Mouse (Mus musculus) MEL (cell line): Measurements from ENCODE around the gene 4930558K02Rik.

Experiments
- CTCF ChIP-seq, 3 experiments: IDR thresholded peaks in 2 of 3; conservative IDR thresholded peaks in 1 of 3; 2 replicates each; pipeline ENCODE4 v1.5.1; 2011 to 2012; ENCODE audit warnings: low read length in 3 of 3, low read depth in 2 of 3, mild to moderate bottlenecking in 2 of 3, improper control_type of control experiment in 1 of 3, inconsistent platforms in 1 of 3, mixed read lengths in 1 of 3, moderate library complexity in 1 of 3; ENCODE audit not compliant: control insufficient read depth in 1 of 3, insufficient read depth in 1 of 3, poor library complexity in 1 of 3, severe bottlenecking in 1 of 3
- EP300 ChIP-seq, 2 experiments: IDR thresholded peaks; 2 replicates each; pipeline ENCODE4 v1.6.1; 2011; ENCODE audit warnings: improper control_type of control experiment in 2 of 2, low read length in 2 of 2, low read depth in 1 of 2, mild to moderate bottlenecking in 1 of 2
- HCFC1 ChIP-seq: IDR thresholded peaks from 2 replicates; pipeline ENCODE4 v1.6.1; 2012; ENCODE audit warnings: low read depth, mild to moderate bottlenecking, inconsistent platforms, low read length, improper control_type of control experiment, moderate library complexity
- MAFK ChIP-seq: IDR thresholded peaks from 2 replicates; pipeline ENCODE4 v1.6.1; 2011; ENCODE audit warnings: low read depth, mild to moderate bottlenecking, low read length, improper control_type of control experiment, borderline replicate concordance
- MAX ChIP-seq: IDR thresholded peaks from 2 replicates; pipeline ENCODE4 v1.6.1; 2011; ENCODE audit warnings: low read length, improper control_type of control experiment
- MAZ ChIP-seq: IDR thresholded peaks from 2 replicates; pipeline ENCODE4 v1.6.1; 2012; ENCODE audit warnings: low read depth, mild to moderate bottlenecking, inconsistent platforms, low read length, improper control_type of control experiment
- MYB ChIP-seq: IDR thresholded peaks from 2 replicates; pipeline ENCODE4 v1.6.1; 2011; ENCODE audit warnings: mild to moderate bottlenecking, low read depth, low read length, improper control_type of control experiment
- NELFE ChIP-seq: IDR thresholded peaks from 2 replicates; pipeline ENCODE4 v1.6.1; 2011; ENCODE audit warnings: low read depth, low read length, improper control_type of control experiment
- NRF1 ChIP-seq: IDR thresholded peaks from 2 replicates; pipeline ENCODE4 v1.6.1; 2014; ENCODE audit warnings: low read depth, mild to moderate bottlenecking, inconsistent platforms, low read length, improper control_type of control experiment, moderate library complexity; ENCODE audit not compliant: poor library complexity, insufficient read depth, severe bottlenecking
- POLR2A ChIP-seq, 2 experiments: IDR thresholded peaks; 2 replicates each; pipeline ENCODE4 v1.6.1; 2011 to 2012; ENCODE audit warnings: low read length in 2 of 2, mild to moderate bottlenecking in 2 of 2, control low read depth in 1 of 2, improper control_type of control experiment in 1 of 2, low read depth in 1 of 2, moderate library complexity in 1 of 2; ENCODE audit not compliant: control insufficient read depth in 1 of 2, insufficient read depth in 1 of 2, poor library complexity in 1 of 2
- TBP ChIP-seq: IDR thresholded peaks from 2 replicates; pipeline ENCODE4 v1.8.0; 2011; ENCODE audit warnings: low read depth, low read length, improper control_type of control experiment
- ZC3H11A ChIP-seq: IDR thresholded peaks from 2 replicates; pipeline ENCODE4 v1.6.1; 2012; ENCODE audit warnings: low read depth, mild to moderate bottlenecking, inconsistent platforms, low read length, improper control_type of control experiment
- ZNF384 ChIP-seq: IDR thresholded peaks from 2 replicates; pipeline ENCODE4 v1.6.1; 2012; ENCODE audit warnings: low read depth, mild to moderate bottlenecking, inconsistent platforms, low read length, improper control_type of control experiment

- TF ChIP-seq MAZ = no peak
- no peak for TF ChIP-seq NELFE
- no peak for TF ChIP-seq CTCF (IDR thresholded peaks at IDR 0.05 in 2 of 3, conservative IDR thresholded peaks at IDR 0.05 in 1 of 3; ENCODE audit: control insufficient read depth in 1 of 3, insufficient read depth in 1 of 3, low read depth in 2 of 3, low read length in 3 of 3, poor library complexity in 1 of 3, severe bottlenecking in 1 of 3)
- TF ChIP-seq MAX = no peak
- TF ChIP-seq ZC3H11A = no peak
- TF ChIP-seq HCFC1 = no peak
- TF ChIP-seq TBP = no peak
- no peak for TF ChIP-seq NRF1
- no peak for TF ChIP-seq MAFK
- no peak for TF ChIP-seq POLR2A (IDR thresholded peaks at IDR 0.05; ENCODE audit: control insufficient read depth in 1 of 2, insufficient read depth in 1 of 2, low read depth in 1 of 2, low read length in 2 of 2, poor library complexity in 1 of 2)
- TF ChIP-seq ZNF384 = no peak
- no peak for TF ChIP-seq MYB
- TF ChIP-seq EP300 (IDR thresholded peaks at IDR 0.05; ENCODE audit: low read depth in 1 of 2, low read length in 2 of 2) = no peak
Measured at GRCm38 (mm10) chr1:161972233-161972632, 7.2 kb downstream of the 4930558K02Rik start.
